Comparison of ENCODE assay signal across 12 mouse cellular contexts in the genomic region with DNA sequence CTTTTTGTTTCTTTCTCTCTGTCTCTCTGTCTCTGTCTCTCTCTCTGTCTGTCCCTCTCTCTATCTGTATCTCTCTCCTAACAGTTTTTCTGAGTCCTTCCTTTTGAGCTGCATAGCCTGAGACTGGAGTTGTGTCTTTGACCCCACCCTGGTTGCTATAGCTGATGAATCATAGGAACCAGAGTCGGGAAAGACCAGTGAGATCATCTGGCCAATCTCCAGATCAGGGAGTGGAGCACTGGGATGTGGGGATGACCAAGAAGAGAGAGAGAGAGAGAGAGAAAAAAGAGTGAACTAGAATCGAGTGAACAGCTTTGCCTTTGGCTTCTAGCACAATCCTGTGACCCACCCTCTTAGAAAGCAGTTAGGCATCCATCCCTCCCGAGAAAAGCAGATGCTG. TPM values are rescaled to one million over a fixed set of nuclear protein-coding genes. Genes with fewer than 3 reads are reported as not detected.
DNase-seq lines count a peak whose midpoint lies in the region; ATAC-seq and TF ChIP-seq lines count a peak whose summit lies in the region.
"Had no signal": no experiment of that assay in that cellular context is flagged by ENCODE, and none has a peak within 500 bp of the region (broad histone marks: within the 10 kb centered on the region; RNA-seq: fewer than 3 reads in every experiment).

No protein-coding gene starts in this region.

- no peak overlapping the region for H3K9ac ChIP-seq in intestine, postnatal 0 days (ENCODE audit: low read depth, low read length)
- H3K9ac ChIP-seq: limb, embryonic 15.5 days had no signal

- no peaks in the 10 kb centered on the region for H3K36me3 ChIP-seq in intestine, postnatal 0 days (ENCODE audit: control insufficient read depth, insufficient read depth)
- H3K36me3 ChIP-seq in hindbrain, embryonic 10.5 days, result no peaks in the 10 kb centered on the region
- H3K36me3 ChIP-seq: limb, embryonic 15.5 days had no signal

- peak; percentile 75 for ATAC-seq in intestine, postnatal 0 days

- H3K4me1 ChIP-seq in intestine, postnatal 0 days (replicated peaks; ENCODE audit: control insufficient read depth, insufficient read depth, low read length), result peaks cover 6% of the 10 kb centered on the region; the same call in 1 of the 2 replicates
- H3K4me1 ChIP-seq in hindbrain, embryonic 10.5 days (replicated peaks), result peaks cover 19% of the 10 kb centered on the region

- intact Hi-C loops in gastrocnemius, adult 2 months (cut with DNase I), result loop anchor here (5.0 kb wide), 1 partner anchor 34 kb away; no protein-coding TSS in a partner anchor
- intact Hi-C loops in left cerebral cortex, postnatal 14 days (cut with DNase I), result no loop called here

- peak overlapping the region; percentile 57 for H3K27ac ChIP-seq in gastrocnemius, adult 2 months
- H3K27ac ChIP-seq in intestine, postnatal 0 days (ENCODE audit: low read depth, low read length), result peak overlapping the region; percentile 66
- H3K27ac ChIP-seq in hindbrain, embryonic 10.5 days, result no peak overlapping the region
- H3K27ac ChIP-seq: limb, embryonic 15.5 days had no signal

- no peak overlapping the region for H3K4me3 ChIP-seq in gastrocnemius, adult 2 months
- H3K4me3 ChIP-seq in intestine, postnatal 0 days (ENCODE audit: low read depth, low read length), result no peak overlapping the region
- H3K4me3 ChIP-seq in hindbrain, embryonic 10.5 days, result no peak overlapping the region
- H3K4me3 ChIP-seq: heart, adult 2 months; limb, embryonic 15.5 days had no signal

- 19% methylated on average over 3 of the region's 3 CpGs for WGBS in intestine, postnatal 0 days
- whole genome bisulfite sequencing in hindbrain, embryonic 10.5 days, result 75% methylated on average over 3 of the region's 3 CpGs

- no peaks in the 10 kb centered on the region for H3K9me3 ChIP-seq in intestine, postnatal 0 days (ENCODE audit: control insufficient read depth)
- no peaks in the 10 kb centered on the region for H3K9me3 ChIP-seq in hindbrain, embryonic 10.5 days
- H3K9me3 ChIP-seq: limb, embryonic 15.5 days had no signal

- H3K27me3 ChIP-seq in intestine, postnatal 0 days (replicated peaks; ENCODE audit: control insufficient read depth, insufficient read depth, low read length), result no peaks in the 10 kb centered on the region
- H3K27me3 ChIP-seq in hindbrain, embryonic 10.5 days (ENCODE audit: insufficient read depth, poor library complexity, severe bottlenecking), result no peaks in the 10 kb centered on the region
- H3K27me3 ChIP-seq: limb, embryonic 15.5 days had no signal

- DNase-seq in urinary bladder, postnatal 14 days (ENCODE audit: low spot score), result peak; percentile 80
- no peak for DNase-seq in urinary bladder, postnatal 10 days (ENCODE audit: low spot score)
- peak; percentile 70 for DNase-seq in gastrocnemius, adult 2 months
- DNase-seq in layer of hippocampus, adult 18-20 months (ENCODE audit: low spot score in 2 of 2), result no peak
- DNase-seq in left cerebral cortex, postnatal 14 days (ENCODE audit: low spot score in 2 of 2), result no peak
- DNase-seq in hindbrain, embryonic 10.5 days (ENCODE audit: low spot score), result no peak
- DNase-seq: cerebellum, postnatal 10 days; kidney, postnatal 10 days; thymus, adult 2 months had no signal

- no peak for TF ChIP-seq CTCF in gastrocnemius, adult 2 months (IDR thresholded peaks at IDR 0.05)
- TF ChIP-seq CTCF in intestine, postnatal 0 days (IDR thresholded peaks at IDR 0.05; ENCODE audit: low read depth), result no peak

- H3K4me2 ChIP-seq in intestine, postnatal 0 days (replicated peaks; ENCODE audit: low read depth), result peak overlapping the region; percentile 43
- H3K4me2 ChIP-seq: limb, embryonic 15.5 days had no signal

RNA-seq across cellular contexts. Expression of gene Anxa2, which starts 10.2 kb away (rescaled TPM):
- 10 to 100 TPM; 28.0 to 52.6 TPM for total RNA-seq in gastrocnemius, adult 2 months (2021)
- 571 and 641 TPM in 2 replicates for polyA plus RNA-seq in intestine, postnatal 0 days (2015; fragmentation: Nextera tagmentation; extraction: Ambion mirVana)
- total RNA-seq in layer of hippocampus, adult 18-20 months (2021), result 1 to 10 TPM; 8.7 to 9.2 TPM
- total RNA-seq in left cerebral cortex, postnatal 14 days (2021), result 10 to 100 TPM; 14.4 to 18.8 TPM
- polyA plus RNA-seq in hindbrain, embryonic 10.5 days (2016; fragmentation: Nextera tagmentation; extraction: Ambion mirVana), result 146 and 230 TPM in 2 replicates

RNA-seq across cellular contexts. Expression of gene Ice2, which starts 45.5 kb away (rescaled TPM):
- 1 to 10 TPM; 4.7 to 7.1 TPM for total RNA-seq in gastrocnemius, adult 2 months (2021)
- polyA plus RNA-seq in intestine, postnatal 0 days (2015; fragmentation: Nextera tagmentation; extraction: Ambion mirVana), result 5.0 and 5.2 TPM in 2 replicates
- total RNA-seq in layer of hippocampus, adult 18-20 months (2021), result 10 to 100 TPM; 10.8 to 11.4 TPM
- 10 to 100 TPM in 1 of 2 experiments, 1 to 10 TPM in 1; 7.4 to 10.9 TPM for total RNA-seq in left cerebral cortex, postnatal 14 days (2021)
- 15.9 and 20.1 TPM in 2 replicates for polyA plus RNA-seq in hindbrain, embryonic 10.5 days (2016; fragmentation: Nextera tagmentation; extraction: Ambion mirVana)

Comparison
In these comparisons a context has a peak if more than half of its experiments do, and no peak if none do; other contexts are left out.
1. DNase-seq: peak in urinary bladder, postnatal 14 days (single experiment) and gastrocnemius, adult 2 months (single experiment); none in urinary bladder, postnatal 10 days (single experiment), layer of hippocampus, adult 18-20 months (0 of 2), left cerebral cortex, postnatal 14 days (0 of 2) and hindbrain, embryonic 10.5 days (single experiment).